Mouse (Mus musculus) brain, embryonic 14.5 days (tissue): ENCODE data around the gene D17Wsu92e.

ENCODE experiments used
- CTCF ChIP-seq: fragments of 200-500 bp; IDR thresholded peaks from 2 replicates; pipeline ENCODE4 v1.5.1; 2012; ENCODE audit warnings: inconsistent platforms, mild to moderate bottlenecking, moderate library complexity, borderline replicate concordance; ENCODE audit not compliant: insufficient read depth, insufficient read length; ENCODE audit errors: extremely low read depth
- POLR2A ChIP-seq: fragments of 200-500 bp; IDR thresholded peaks from 2 replicates; pipeline ENCODE4 v1.6.1; 2012; ENCODE audit warnings: mild to moderate bottlenecking, inconsistent platforms, borderline replicate concordance; ENCODE audit not compliant: poor library complexity, insufficient read depth, insufficient read length, severe bottlenecking; ENCODE audit errors: extremely low read depth

GRCm38 (mm10) chr17:27823142-27823905 lies 2.9 kb upstream of the D17Wsu92e start:
- no peak for TF ChIP-seq CTCF
- TF ChIP-seq POLR2A: no peak
